Mouse (Mus musculus): ENCODE data around the gene Plekhd1.

Plekhd1 gene

DNA sequence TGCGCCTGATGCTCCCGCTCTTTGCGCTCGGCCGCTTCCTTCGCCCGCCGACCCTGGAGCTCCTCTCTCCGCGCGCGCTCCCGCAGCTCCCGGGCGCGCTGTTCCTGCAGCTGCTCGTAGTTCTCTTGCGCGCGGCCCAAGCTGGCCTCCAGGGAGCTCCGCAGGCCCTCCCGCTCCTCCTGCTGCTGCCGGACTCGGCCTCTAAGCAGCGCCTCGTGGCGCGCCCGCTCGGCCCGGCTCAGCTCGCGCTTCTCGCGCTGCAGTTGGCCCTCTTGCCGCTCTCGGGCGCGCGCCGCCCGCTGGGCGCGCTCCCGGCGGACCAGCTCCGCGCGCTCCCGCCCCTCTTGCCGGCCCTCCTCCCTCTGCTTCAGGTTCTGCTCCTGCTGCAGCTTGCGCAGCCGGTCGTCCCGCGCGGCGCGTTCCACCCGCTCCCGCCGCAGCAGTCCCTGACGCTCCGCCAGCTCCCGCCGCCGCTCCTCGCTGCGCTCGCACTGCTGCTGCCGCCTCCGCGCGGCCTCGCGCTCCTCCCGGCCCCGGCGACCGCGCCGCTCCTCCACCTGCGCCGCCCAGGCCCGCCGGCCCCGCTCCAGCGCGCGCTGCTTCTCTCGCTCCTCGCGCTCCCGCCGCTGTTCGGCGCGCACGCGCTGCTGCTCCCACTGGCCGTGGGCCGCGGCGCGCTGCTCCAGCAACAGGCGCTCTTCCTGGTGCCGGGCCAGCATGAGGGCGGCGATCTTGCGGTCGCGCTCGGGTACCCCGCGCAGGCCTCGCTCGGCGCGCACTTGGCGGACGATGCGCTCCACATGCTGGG, 65.6 kb downstream of the Plekhd1 start:
- DNase-seq (ENCODE audit: low spot score): no peak

DNA sequence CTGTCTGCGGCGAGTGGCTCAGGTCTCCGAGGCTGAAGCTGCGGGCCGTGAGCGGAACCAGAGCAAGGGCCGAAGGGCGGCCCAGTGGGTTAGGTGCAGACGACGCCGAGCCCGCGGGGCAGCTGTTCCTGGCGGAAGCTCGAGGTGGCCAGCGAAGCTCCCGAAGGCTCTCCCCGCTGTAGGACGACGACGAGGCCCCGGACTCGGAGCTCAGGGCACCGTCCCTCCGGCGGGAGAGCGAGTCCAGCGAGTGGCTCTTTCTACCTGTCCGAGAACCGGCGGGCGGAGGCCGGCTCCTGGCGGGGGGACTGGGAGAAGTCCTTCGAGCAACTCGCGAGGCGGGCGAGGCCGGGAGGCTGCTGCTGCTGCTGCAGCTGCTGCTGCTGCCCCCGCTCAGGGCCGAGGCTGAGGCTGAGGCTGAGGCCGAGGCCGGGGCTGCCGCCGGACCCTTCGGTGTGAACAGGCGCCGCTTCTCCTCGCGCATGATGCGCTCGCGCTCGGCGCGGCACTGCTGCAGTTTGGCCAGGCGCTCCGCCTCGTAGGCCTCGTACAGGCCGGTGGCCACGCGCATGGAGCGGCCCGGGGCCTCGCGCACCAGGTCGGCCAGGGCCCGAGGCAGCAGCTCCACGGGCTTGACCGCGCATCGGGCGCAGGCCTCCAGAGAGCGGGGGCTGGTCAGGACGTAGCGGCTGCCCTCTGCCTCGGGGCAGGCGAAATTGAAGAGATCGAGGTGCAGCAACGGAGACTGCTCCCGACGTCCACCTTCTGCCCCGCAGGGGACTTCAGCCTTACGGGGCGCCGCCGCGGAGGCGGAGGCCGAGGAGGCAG, 66.4 kb downstream of the Plekhd1 start:
- DNase-seq (ENCODE audit: low spot score): no peak

DNA sequence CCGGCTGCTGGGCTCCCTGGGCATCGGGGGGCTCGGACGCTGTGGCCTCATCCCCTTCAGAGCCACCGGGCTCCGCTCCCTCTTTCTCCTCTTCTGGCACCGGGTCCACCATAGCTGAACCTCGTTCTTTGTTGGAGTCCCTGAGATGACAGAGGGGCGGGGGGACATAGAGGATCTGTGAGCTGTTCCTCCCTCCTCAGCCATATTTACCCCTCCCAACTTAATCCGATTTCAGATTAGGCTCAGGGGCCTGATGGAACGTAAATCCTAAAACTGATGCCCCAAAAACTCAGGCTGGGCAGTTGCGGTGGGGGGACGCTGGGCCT, 67.0 kb downstream of the Plekhd1 start:
- no peak for DNase-seq (ENCODE audit: low spot score)

DNA sequence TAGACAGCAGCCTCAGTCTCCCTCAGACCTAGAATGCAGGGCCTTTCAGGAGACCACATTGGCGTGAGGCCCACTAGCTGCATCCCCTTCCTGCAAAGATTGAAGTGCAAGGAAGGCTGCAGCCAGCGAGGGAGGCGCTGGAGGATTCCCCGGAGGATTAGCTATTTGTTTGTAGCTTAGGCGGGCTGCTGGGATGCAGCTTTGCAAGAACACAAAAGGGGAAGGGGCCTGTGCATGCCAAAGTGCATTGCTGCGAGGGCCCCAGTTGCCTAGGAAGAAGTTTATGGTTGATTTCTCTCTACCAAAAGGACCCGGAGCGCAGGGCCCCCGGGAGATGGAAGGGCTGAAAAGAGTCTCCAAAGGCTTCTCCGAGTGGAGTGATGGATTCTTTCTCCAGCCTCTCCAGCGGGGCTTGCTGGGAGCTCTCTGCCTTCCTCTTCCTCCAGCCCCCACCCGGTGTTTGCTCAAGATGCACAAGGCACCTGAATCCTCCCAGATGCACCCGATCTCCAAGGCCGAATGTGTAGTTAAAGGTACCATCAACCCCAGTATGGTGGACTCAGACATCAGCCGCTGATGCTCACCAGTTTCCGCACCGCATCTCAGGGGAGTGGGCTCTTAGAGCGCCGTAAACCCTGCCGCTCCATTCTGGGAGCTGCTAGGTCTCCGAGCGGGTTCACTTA, 67.5 kb downstream of the Plekhd1 start:
- no peak for DNase-seq (ENCODE audit: low spot score)

DNA sequence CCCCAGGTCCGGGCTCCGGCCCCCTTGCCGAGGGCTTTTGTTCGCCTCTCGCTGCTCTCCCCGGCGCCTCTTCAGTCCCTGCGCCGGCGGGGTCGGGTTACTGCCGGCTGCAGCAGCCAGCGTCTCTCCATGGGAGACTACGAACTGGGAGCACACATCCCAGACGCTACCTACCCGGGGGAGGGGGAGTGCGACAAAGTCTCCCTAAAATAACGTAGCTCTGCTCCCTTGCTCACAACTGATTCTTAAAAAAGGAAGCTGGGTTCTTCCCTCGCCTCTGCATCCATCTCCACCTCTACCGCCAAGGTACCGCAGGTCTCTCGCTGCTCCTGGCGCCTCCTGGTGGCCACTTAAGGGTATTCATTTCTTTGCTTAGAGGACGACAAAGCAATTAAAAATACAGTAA, 68.0 kb downstream of the Plekhd1 start, which contains the start of gene Ccdc177:
Gene Ccdc177, minus strand, starts transcription at position 292 of the 406 bp plus-strand sequence.
- DNase-seq (ENCODE audit: low spot score): peak; percentile 81

DNA sequence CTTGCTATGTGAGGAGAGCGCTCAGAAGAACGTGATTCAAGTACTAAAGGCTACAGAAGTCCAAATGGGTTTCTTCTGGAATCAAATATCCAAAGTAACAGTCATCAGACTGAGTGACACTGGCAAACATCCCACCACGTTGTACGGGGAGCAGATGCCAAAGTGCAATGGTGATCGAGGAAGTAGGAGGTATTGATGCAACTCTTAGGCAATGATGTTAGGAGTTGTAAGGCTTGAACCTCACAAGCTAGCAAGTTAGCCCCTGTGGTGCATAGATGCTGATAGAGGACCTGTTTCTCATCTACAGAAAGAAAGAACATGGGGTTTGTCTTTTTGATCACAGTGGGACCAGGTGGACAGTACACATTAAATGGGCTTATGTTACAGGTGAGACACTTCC, 70.6 kb downstream of the Plekhd1 start:
- no peak for DNase-seq (ENCODE audit: low spot score)

DNA sequence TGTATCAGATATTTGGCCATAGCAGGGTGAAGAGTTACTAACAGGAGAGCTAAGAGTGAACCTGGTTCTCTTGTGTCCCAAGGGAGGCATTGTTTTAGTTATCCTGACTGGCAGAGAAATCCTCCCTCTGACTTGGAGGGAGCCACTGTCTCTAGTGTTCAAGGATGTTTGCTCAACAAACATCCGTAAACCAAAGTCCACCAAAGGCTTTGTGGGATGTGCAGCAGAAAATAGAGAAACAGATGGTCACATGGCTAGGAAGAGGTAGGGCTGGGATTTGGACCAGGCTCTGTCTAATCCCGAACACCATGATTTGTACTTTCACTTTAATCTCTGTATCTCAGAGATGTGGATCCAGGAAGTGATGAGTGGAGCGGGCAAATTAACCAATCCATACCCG, 71.7 kb downstream of the Plekhd1 start:
- no peak for DNase-seq (ENCODE audit: low spot score)

DNA sequence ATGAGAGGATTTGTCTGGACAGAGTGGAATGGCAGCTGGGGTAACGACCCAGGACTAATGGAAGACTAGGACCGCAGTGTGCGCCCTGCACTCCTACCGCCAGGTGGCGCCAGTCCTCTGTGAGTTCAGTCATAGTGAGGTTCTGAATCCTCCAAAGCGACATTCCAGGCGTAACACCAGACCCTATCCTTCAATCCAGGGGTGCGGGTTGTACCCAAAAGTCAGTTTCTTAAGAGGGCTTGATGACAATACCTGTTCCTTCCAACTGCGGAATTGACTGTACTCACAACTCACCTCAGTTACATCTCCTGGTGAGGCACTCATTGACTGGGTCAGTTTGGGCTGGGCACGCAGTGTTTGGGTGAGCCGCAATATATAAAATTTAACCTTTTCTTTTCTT, 77.3 kb downstream of the Plekhd1 start:
- no peak for DNase-seq (ENCODE audit: low spot score)
